Mouse (Mus musculus) testis, adult 2 months (tissue): ENCODE measurements around the gene Dok1.

Experiments
- CTCF ChIP-seq: fragments of 200-500 bp; IDR thresholded peaks from 2 replicates; pipeline ENCODE4 v1.5.1; 2012; ENCODE audit warnings: low read depth, mild to moderate bottlenecking, inconsistent platforms, low read length, moderate library complexity; ENCODE audit not compliant: control insufficient read depth, insufficient read depth, insufficient replicate concordance
- POLR2A ChIP-seq: fragments of 200-500 bp; IDR thresholded peaks from 2 replicates; pipeline ENCODE4 v1.6.1; 2012; ENCODE audit warnings: low read depth, mild to moderate bottlenecking, inconsistent platforms, low read length, moderate library complexity; ENCODE audit not compliant: control insufficient read depth

GRCm38 (mm10) chr6:83005444-83006011, 27.7 kb downstream of the Dok1 start:
- TF ChIP-seq CTCF (no peak), POLR2A (no peak)
